Mouse (Mus musculus) midbrain, embryonic 14.5 days (tissue): Measurements from ENCODE around the gene Tbc1d2. TPM values are rescaled to one million over a fixed set of nuclear protein-coding genes. Genes with fewer than 3 reads are reported as not detected.
"Not testable (repeated sequence)": the region's sequence is repeated elsewhere in the genome, so short reads cannot be mapped to it uniquely, and the experiment has no call there.

Experiments used
- ATAC-seq: fragments of 200-750 bp; cut with Nextera tagmentation; 2 replicates; pipeline ENCODE4 v1.8.0; 2017; ENCODE audit warnings: moderate number of reproducible peaks, moderate library complexity; ENCODE audit not compliant: low FRiP score, low TSS enrichment
- DNase-seq: peaks from one replicate; pipeline ENCODE4 v3.0.0-alpha.2; 2015
- H3K27ac ChIP-seq: fragments of 300-500 bp; sonication (generic); replicated peaks from 2 replicates; pipeline ENCODE4 v1.5.1; 2014; ENCODE audit warnings: mild to moderate bottlenecking, low read depth, low read length, moderate library complexity
- H3K27me3 ChIP-seq: fragments of 300-500 bp; sonication (generic); 2 replicates; pipeline ENCODE4 v1.6.1; 2014; ENCODE audit warnings: low read length, control low read depth, mixed read lengths; ENCODE audit not compliant: control insufficient read depth, insufficient read depth
- H3K36me3 ChIP-seq: fragments of 300-500 bp; sonication (generic); 2 replicates; pipeline ENCODE4 v1.6.1; 2014; ENCODE audit warnings: low read length, control low read depth; ENCODE audit not compliant: control insufficient read depth, insufficient read depth
- H3K4me1 ChIP-seq: fragments of 300-500 bp; sonication (generic); 2 replicates; pipeline ENCODE4 v1.6.1; 2014; ENCODE audit warnings: mild to moderate bottlenecking, antibody characterized with exemption, low read length, control low read depth; ENCODE audit not compliant: control insufficient read depth, insufficient read depth
- H3K4me2 ChIP-seq: fragments of 300-500 bp; sonication (generic); 2 replicates; pipeline ENCODE4 v1.6.1; 2014; ENCODE audit warnings: mild to moderate bottlenecking, low read length, moderate library complexity
- H3K4me3 ChIP-seq: fragments of 300-500 bp; sonication (generic); replicated peaks from 2 replicates; pipeline ENCODE4 v1.5.1; 2014; ENCODE audit warnings: low read depth, low read length
- H3K9ac ChIP-seq: fragments of 300-500 bp; sonication (generic); replicated peaks from 2 replicates; pipeline ENCODE4 v1.6.1; 2014; ENCODE audit warnings: mild to moderate bottlenecking, low read length, moderate library complexity
- H3K9me3 ChIP-seq: fragments of 300-500 bp; sonication (generic); 2 replicates; pipeline ENCODE4 v1.6.1; 2016; ENCODE audit warnings: low read length, control low read depth, mixed read lengths; ENCODE audit not compliant: control insufficient read depth
- WGBS: fragments of 180-500 bp; shearing (Covaris S2); extraction: QIAGEN DNeasy Blood & Tissue Kit; methylation state at CpG from one replicate; pipeline ENCODE4 v1.1.7; 2014; 5-methylcytosine and 5-hydroxymethylcytosine counted together
- polyA plus RNA-seq: library from polyadenylated mRNA; unstranded; fragments of >200 nt; fragmentation: Nextera tagmentation; extraction: Ambion mirVana; gene quantifications from 2 replicates; pipeline ENCODE4 v1.2.1, GENCODE M21; 2014

Tbc1d2 gene
- polyA plus RNA-seq, 1 experiment from 2014 or later: 0.16 TPM

DNA sequence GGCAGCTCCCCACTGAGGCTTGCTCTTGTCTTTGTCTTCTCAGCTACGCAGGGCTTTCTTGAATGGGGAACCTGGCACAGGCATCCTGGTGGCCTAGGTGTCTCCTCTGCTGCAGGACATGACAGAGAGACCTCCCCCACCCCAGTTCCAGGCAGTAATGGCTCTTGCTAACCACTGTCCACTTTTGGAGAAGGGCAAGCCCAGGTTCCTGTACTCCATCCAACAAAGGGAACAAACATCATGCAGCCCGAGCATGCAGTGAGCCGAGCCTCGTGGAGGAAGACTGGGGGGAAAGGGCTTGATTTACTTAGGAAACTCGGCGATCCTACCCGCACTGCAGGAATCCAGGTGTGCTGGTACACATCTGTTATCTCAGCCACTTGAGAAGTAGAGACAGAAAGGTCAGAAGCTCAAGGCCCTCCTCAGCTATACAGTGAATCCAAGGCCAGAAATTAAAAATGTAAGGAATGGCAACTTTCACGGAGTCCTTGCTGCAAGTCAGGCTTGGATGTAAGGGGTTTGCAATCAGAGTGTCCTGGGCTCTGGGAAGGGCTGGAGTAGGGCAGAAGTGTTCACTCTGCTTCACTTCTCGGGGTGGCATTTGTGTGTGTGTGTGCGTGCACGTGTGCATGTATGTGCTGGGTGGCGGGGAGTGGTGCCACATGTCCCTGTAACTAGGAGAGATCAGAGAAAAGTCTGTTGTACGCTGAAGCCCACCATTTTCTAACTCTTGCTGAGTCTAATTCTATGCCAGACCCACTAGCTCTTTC lies 64.8 kb downstream of the Tbc1d2 start:
- WGBS: 76% methylated on average over 13 of the region's 13 CpGs
- no peak for ATAC-seq
- no peak overlapping the region for H3K27ac ChIP-seq

GRCm38 (mm10) chr4:46584536-46584935 lies 65.5 kb downstream of the Tbc1d2 start:
- not testable (repeated sequence) for ATAC-seq, H3K9ac ChIP-seq, H3K27ac ChIP-seq, H3K4me2 ChIP-seq, H3K4me3 ChIP-seq, H3K9me3 ChIP-seq, H3K27me3 ChIP-seq, DNase-seq, H3K36me3 ChIP-seq, H3K4me1 ChIP-seq
- 87% methylated on average over 3 of the region's 3 CpGs for WGBS

More for the DNA sequence above, 64.8 kb downstream of the Tbc1d2 start:
- Histone ChIP-seq H3K4me2 (no peak overlapping the region), H3K4me3 (no peak overlapping the region), H3K36me3 (no peaks in the 10 kb centered on the region), H3K4me1 (no peaks in the 10 kb centered on the region), H3K27me3 (no peaks in the 10 kb centered on the region), H3K9ac (no peak overlapping the region), H3K9me3 (peaks cover 3% of the 10 kb centered on the region; the same call in 1 of the 2 replicates)
- no peak for DNase-seq

GRCm38 (mm10) chr4:46584084-46584483 lies 65.9 kb downstream of the Tbc1d2 start:
- H3K27ac ChIP-seq, ATAC-seq, H3K36me3 ChIP-seq, H3K9me3 ChIP-seq, H3K4me2 ChIP-seq, H3K4me3 ChIP-seq, H3K27me3 ChIP-seq, H3K4me1 ChIP-seq, H3K9ac ChIP-seq, DNase-seq: not testable (repeated sequence)
- WGBS: 96% methylated on average over 2 of the region's 6 CpGs

GRCm38 (mm10) chr4:46582024-46582423 lies 68.0 kb downstream of the Tbc1d2 start:
- H3K36me3 ChIP-seq, H3K4me3 ChIP-seq, H3K9ac ChIP-seq, H3K9me3 ChIP-seq, H3K27ac ChIP-seq, H3K4me2 ChIP-seq, DNase-seq, H3K4me1 ChIP-seq, H3K27me3 ChIP-seq, ATAC-seq: not testable (repeated sequence)
- WGBS: 89% methylated on average over 9 of the region's 9 CpGs

GRCm38 (mm10) chr4:46581577-46581976 lies 68.4 kb downstream of the Tbc1d2 start:
- H3K4me1 ChIP-seq, H3K9ac ChIP-seq, H3K4me3 ChIP-seq, ATAC-seq, H3K4me2 ChIP-seq, H3K27me3 ChIP-seq, DNase-seq, H3K36me3 ChIP-seq, H3K9me3 ChIP-seq, H3K27ac ChIP-seq: not testable (repeated sequence)
- 94% methylated on average over 22 of the region's 22 CpGs for WGBS

DNA sequence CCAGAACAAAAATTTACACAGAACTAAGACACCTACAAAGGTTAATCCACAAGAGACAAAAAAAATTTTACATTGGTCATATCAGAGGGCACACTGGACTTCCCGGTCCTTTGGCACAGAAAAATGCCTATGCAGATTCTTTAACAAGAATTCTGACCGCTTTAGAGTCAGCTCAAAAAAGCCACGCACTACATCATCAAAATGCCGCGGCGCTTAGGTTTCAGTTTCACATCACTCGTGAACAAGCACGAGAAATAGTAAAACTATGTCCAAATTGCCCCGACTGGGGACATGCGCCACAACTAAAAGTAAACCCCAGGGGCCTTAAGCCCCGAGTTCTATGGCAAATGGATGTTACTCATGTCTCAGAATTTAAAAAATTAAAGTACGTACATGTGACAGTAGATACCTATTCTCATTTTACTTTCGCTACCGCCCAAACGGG lies 69.2 kb downstream of the Tbc1d2 start:
- 92% methylated on average over 15 of the region's 15 CpGs for WGBS
- not testable (repeated sequence) for ATAC-seq, H3K27me3 ChIP-seq

DNA sequence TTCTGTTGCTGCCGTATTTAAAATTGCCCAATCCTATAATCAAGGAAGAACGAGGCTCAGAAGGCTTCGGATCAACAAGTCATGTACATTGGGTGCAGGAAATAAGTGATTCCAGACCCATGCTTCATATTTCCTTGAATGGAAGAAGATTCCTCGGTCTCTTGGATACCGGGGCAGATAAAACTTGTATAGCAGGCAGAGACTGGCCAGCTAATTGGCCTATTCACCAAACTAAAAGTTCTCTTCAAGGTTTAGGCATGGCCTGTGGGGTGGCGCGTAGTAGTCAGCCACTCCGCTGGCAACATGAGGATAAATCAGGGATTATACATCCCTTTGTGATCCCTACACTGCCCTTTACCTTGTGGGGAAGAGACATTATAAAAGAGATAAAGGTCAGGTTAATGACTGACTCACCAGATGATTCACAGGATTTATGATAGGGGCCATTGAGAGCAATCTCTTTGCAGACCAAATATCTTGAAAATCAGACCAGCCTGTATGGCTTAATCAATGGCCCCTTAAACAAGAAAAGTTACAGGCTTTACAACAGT lies 71.1 kb downstream of the Tbc1d2 start:
- not testable (repeated sequence) for DNase-seq, H3K4me3 ChIP-seq, H3K9me3 ChIP-seq, H3K27ac ChIP-seq, H3K27me3 ChIP-seq, H3K4me1 ChIP-seq, H3K9ac ChIP-seq, H3K36me3 ChIP-seq, ATAC-seq, H3K4me2 ChIP-seq
- 96% methylated on average over 8 of the region's 8 CpGs for WGBS

More for the DNA sequence above, 69.2 kb downstream of the Tbc1d2 start:
- not testable (repeated sequence) for DNase-seq, H3K4me3 ChIP-seq, H3K36me3 ChIP-seq, H3K9ac ChIP-seq, H3K4me1 ChIP-seq, H3K4me2 ChIP-seq, H3K27ac ChIP-seq, H3K9me3 ChIP-seq

DNA sequence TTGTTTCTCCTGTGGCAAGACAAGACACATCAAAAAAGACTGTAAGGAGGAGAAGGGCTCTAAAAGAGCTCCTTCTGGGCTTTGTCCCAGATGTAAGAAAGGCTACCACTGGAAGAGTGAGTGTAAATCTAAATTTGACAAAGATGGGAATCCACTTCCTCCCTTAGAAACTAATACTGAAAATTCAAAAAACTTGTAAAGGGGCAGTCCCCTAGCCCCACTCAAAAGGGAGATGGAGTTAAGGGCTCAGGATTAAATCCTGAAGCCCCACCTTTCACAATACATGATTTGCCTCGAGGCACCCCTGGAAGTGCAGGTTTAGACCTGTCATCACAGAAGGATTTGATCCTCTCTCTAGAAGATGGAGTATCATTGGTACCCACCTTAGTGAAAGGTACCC lies 71.8 kb downstream of the Tbc1d2 start:
- WGBS: 67% methylated on average over 1 of the region's 1 CpGs
- H3K9ac ChIP-seq: no peak overlapping the region
- no peak for ATAC-seq

More for the DNA sequence above, 71.8 kb downstream of the Tbc1d2 start:
- Histone ChIP-seq H3K9me3 (peaks cover 9% of the 10 kb centered on the region), H3K27ac (no peak overlapping the region), H3K36me3 (no peaks in the 10 kb centered on the region), H3K4me2 (no peak overlapping the region), H3K4me3 (no peak overlapping the region), H3K27me3 (no peaks in the 10 kb centered on the region), H3K4me1 (no peaks in the 10 kb centered on the region)
- DNase-seq: no peak
